Mouse (Mus musculus) kidney, postnatal 14 days (tissue): ENCODE measurements around the gene Fgf15.

Experiments
- DNase-seq: peaks from one replicate; pipeline ENCODE4 v3.0.0; 2022; ENCODE audit warnings: mixed read lengths

Fgf15 gene

GRCm38 (mm10) chr7:144933336-144933735 lies 37.0 kb downstream of the Fgf15 start:
- peak; percentile 65 for DNase-seq

DNA sequence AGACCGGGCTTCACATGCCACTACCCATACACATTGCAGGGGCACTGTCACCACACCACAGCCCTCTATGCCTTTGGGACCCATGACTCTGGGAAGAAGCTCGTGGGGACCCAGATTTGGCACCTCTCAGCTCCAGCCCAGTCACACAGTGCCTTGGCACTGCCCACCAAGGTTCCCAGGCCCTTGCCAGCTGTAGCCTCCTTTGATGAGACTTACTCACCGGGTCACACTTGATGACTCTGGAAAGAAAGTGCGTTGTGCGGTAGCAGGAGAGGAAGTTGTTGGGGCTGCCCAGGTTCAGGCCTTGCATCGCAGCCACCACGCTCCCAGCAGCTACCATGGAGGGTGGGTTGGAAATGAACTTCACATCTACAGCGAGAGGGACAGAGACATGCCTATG lies 37.5 kb downstream of the Fgf15 start:
- DNase-seq = no peak

DNA sequence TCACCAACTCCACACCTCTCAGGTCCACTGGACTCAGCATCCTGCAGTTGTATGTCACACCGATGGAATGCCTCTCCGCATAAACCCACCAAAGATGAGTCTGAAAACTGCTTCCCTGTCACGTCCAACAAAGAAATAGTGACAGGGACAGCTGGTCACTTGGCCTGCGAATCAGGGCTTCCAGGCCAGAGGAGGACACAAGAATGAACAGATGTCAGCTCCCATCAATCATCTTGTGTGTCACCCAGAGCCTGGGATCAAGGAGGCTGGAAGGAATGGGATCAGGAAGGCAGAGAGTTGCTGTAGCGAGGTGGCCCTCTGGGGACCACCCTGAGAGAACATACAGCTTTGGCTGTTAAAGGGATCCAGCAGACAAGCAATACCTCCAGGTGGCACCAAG lies 38.6 kb downstream of the Fgf15 start:
- no peak for DNase-seq

DNA sequence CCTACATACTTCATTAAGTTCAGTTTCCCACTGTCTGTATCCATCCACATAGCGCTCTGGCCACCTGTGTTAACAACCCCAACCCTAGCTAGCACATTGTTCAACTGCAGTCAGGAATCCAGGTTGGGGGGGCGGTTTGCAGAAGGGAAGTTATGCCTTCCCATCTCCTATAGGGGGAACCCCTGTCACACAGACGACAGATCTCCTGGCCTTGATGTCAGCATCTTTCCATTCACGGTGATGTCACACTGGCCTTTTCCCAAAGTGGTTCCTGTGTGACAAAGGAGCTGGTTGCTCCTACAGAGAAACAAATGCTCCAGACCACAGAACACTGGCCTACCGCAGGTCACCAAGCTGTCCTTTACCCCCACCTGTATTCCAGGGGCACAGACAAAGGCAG lies 39.2 kb downstream of the Fgf15 start:
- DNase-seq = peak; percentile 45

- no peak for DNase-seq
These were observed 40.1 kb downstream of the Fgf15 start for GRCm38 (mm10) chr7:144936311-144936880.

DNA sequence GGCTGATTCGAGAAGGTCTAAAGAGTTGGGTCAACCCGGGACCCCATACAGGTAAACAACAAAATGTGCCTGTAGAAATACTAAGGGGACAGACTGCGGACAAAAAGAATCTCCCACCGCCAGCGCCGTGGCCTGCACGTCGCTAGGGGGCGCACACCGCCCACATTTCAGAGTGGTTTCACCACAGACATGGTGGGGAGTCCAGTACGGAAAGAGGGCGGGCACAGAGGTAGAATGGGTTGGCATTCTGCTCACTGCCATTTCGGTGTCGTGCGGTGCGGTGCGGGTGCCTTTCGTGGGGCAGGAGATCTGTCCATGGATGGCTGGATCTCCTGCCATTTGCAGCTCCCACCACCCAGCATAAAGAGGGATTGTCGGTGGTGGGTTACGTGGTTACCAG lies 41.2 kb downstream of the Fgf15 start:
- peak; percentile 93 for DNase-seq

- DNase-seq = peak; percentile 22
These were observed 41.7 kb downstream of the Fgf15 start for GRCm38 (mm10) chr7:144937899-144938517.

DNA sequence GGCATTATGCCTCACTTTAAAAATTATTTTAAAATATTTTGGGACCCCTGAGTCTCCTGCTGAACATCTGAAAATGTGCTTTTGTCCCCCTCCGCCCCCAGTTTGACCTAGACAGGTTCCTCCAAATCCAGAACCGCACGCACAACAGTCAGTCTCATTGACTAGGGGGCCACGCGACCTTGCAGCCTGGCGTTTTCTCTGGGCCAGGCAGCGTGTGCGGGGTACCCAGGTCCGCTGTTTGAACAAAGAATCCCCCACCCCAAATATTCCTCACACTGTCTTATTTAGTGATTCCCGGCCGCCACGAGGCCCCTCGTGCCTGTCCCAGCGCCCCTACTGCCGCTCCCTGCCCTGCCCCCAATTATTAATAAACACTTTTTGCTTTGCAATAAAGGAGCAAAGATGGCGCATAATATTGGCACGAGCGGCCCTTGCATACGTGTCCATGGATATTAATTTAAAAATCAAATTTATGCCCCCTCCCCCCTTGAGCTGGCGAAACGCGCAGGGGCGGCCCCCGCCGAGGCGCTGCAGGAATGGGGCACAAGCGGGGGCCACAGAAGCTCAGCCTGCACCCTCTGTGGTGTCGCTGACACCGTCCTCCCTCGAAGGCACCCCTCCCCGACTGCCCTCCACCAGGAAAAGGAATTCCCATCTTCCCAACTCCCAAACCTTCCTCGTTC lies 42.5 kb downstream of the Fgf15 start:
- peak; percentile 22 for DNase-seq

GRCm38 (mm10) chr7:144939344-144940002 lies 43.1 kb downstream of the Fgf15 start, which contains the start of gene Ccnd1:
Ccnd1 (minus strand) TSS chr7:144939925.
- DNase-seq = peak; percentile 87

DNA sequence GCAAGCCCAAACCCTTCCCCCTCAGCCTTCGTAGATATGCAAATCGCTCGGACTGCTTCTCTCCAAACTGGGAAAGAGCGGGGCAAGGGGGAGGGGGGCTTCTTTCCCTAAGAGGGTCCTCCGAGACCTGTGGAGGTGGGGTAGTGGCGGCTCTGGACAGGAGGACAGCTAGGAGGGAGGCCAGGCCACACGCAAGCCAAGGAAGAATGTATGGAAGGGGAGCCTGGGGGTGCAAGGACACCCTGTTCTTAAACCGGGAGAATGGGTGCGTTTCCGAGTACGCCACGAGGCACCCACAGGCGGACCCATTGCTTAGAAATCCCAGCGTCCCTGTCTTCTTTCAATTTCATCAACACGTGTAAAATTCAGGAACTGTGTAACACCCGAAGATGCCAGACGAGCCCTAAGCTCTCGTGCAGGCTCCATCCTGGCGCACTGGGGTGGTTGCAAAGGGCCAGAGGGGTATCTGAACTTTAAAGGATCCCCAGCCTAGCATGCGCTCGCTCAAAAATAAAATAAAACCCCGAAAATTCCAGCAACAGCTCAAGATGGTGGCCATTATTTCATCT lies 43.8 kb downstream of the Fgf15 start:
- peak; percentile 39 for DNase-seq

DNA sequence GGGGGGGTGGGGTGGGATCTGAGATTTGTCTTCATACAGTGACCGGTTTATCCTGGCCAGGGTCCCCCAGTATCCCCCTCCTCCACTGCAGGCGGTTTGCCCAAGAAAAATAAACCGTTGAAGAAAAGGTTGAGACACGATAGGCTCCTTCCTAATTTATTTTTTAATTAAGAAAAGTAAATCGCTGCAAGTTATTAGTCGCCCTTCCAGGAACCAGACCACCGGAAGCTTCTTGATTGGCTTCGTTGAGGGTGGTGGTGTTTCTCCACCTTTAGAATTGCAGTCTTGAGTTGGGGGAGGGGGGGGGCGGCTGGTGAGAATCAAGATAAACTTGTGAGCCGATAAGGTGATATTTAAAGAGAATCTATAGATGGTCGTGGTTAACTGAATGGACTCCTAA lies 44.3 kb downstream of the Fgf15 start:
- no peak for DNase-seq

- DNase-seq = peak; percentile 94
These were observed 45.0 kb downstream of the Fgf15 start for GRCm38 (mm10) chr7:144941242-144941831.

- DNase-seq = peak; percentile 38
These were observed 45.9 kb downstream of the Fgf15 start for GRCm38 (mm10) chr7:144942071-144942743.

GRCm38 (mm10) chr7:144942744-144943135 lies 46.4 kb downstream of the Fgf15 start:
- no peak for DNase-seq

- DNase-seq = peak; percentile 91
These were observed 46.9 kb downstream of the Fgf15 start for GRCm38 (mm10) chr7:144943254-144943653.
